Mouse (Mus musculus) erythroblast, embryonic 14.5 days (primary cell): Measurements from ENCODE around the gene Tsga13. TPM values are rescaled to one million over a fixed set of nuclear protein-coding genes. Genes with fewer than 3 reads are reported as not detected.

Source experiments
- H3K27me3 ChIP-seq: 2 replicates; pipeline ENCODE4 v1.6.1; 2012; ENCODE audit warnings: inconsistent platforms; ENCODE audit not compliant: control insufficient read depth
- H3K36me3 ChIP-seq: 2 replicates; pipeline ENCODE4 v1.6.1; 2012; ENCODE audit warnings: mild to moderate bottlenecking, inconsistent platforms; ENCODE audit not compliant: control insufficient read depth
- H3K4me1 ChIP-seq: 2 replicates; pipeline ENCODE4 v1.6.1; 2012; ENCODE audit warnings: inconsistent platforms; ENCODE audit not compliant: control insufficient read depth
- H3K4me3 ChIP-seq: replicated peaks from 2 replicates; pipeline ENCODE3; 2012; ENCODE audit warnings: moderate library complexity, mild to moderate bottlenecking, inconsistent platforms
- H3K9me3 ChIP-seq: 2 replicates; pipeline ENCODE4 v1.6.1; 2012; ENCODE audit warnings: low read length, inconsistent platforms, mixed read lengths; ENCODE audit not compliant: control insufficient read depth
- GATA1 ChIP-seq: IDR thresholded peaks from 2 replicates; pipeline ENCODE4 v1.6.1; 2012; ENCODE audit warnings: low read length, inconsistent platforms, mixed read lengths
- TAL1 ChIP-seq: IDR thresholded peaks from 3 replicates; pipeline ENCODE4 v1.6.1; 2012; ENCODE audit warnings: low read length, inconsistent platforms, mixed read lengths
- polyA plus RNA-seq: library from polyadenylated mRNA; stranded (reverse); fragments of >175 nt; gene quantifications from 2 replicates; pipeline ENCODE4 v1.2.3, GENCODE M21; 2012

Tsga13 gene
- polyA plus RNA-seq, 1 experiment = not detected

GRCm38 (mm10) chr6:30876661-30877060 is 38.7 kb downstream of the Tsga13 start:
- Histone ChIP-seq H3K36me3 (peaks cover 4% of the 10 kb centered on the region; the same call in 1 of the 2 replicates), H3K9me3 (no peaks in the 10 kb centered on the region), H3K27me3 (no peaks in the 10 kb centered on the region), H3K4me1 (no peaks in the 10 kb centered on the region), H3K4me3 (no peak overlapping the region)
- no peak for TF ChIP-seq GATA1
- TF ChIP-seq TAL1 = no peak

- H3K4me1 ChIP-seq = no peaks in the 10 kb centered on the region
- H3K4me3 ChIP-seq = no peak overlapping the region
- no peaks in the 10 kb centered on the region for H3K9me3 ChIP-seq
- no peaks in the 10 kb centered on the region for H3K27me3 ChIP-seq
- H3K36me3 ChIP-seq = no peaks in the 10 kb centered on the region
- no peak for TF ChIP-seq TAL1
- no peak for TF ChIP-seq GATA1
Observed at GRCm38 (mm10) chr6:30866501-30866900, 48.9 kb downstream of the Tsga13 start.

GRCm38 (mm10) chr6:30865031-30865678 is 50.2 kb downstream of the Tsga13 start:
- Histone ChIP-seq H3K36me3 (no peaks in the 10 kb centered on the region), H3K9me3 (no peaks in the 10 kb centered on the region), H3K27me3 (no peaks in the 10 kb centered on the region), H3K4me1 (no peaks in the 10 kb centered on the region), H3K4me3 (no peak overlapping the region)
- no peak for TF ChIP-seq GATA1
- no peak for TF ChIP-seq TAL1

GRCm38 (mm10) chr6:30855956-30856355 is 59.4 kb downstream of the Tsga13 start:
- Histone ChIP-seq H3K9me3 (no peaks in the 10 kb centered on the region), H3K4me1 (no peaks in the 10 kb centered on the region), H3K27me3 (no peaks in the 10 kb centered on the region), H3K36me3 (peaks cover 14% of the 10 kb centered on the region), H3K4me3 (no peak overlapping the region)
- TF ChIP-seq TAL1 (no peak), GATA1 (no peak)

- H3K4me3 ChIP-seq = no peak overlapping the region
- no peak for TF ChIP-seq GATA1
- TF ChIP-seq TAL1 = no peak
- H3K4me1 ChIP-seq = no peaks in the 10 kb centered on the region
- no peaks in the 10 kb centered on the region for H3K9me3 ChIP-seq
- no peaks in the 10 kb centered on the region for H3K27me3 ChIP-seq
- H3K36me3 ChIP-seq = peaks cover 14% of the 10 kb centered on the region
Observed at GRCm38 (mm10) chr6:30855205-30855604, 60.2 kb downstream of the Tsga13 start.

GRCm38 (mm10) chr6:30849818-30850217 is 65.6 kb downstream of the Tsga13 start:
- Histone ChIP-seq H3K4me1 (no peaks in the 10 kb centered on the region), H3K9me3 (no peaks in the 10 kb centered on the region), H3K36me3 (peaks cover 3% of the 10 kb centered on the region; the same call in 1 of the 2 replicates), H3K4me3 (no peak overlapping the region), H3K27me3 (no peaks in the 10 kb centered on the region)
- TF ChIP-seq GATA1 (no peak), TAL1 (no peak)

Other genes with a start within 250 kb of the Tsga13 start
- gene Cep41, start 221.8 kb downstream of the Tsga13 start, polyA plus RNA-seq = 1.3 TPM in 2 replicates
- 0.44 and 0.54 TPM in 2 replicates for gene Mest, start 192.0 kb downstream of the Tsga13 start, polyA plus RNA-seq
- gene Copg2, start 18.8 kb downstream of the Tsga13 start, polyA plus RNA-seq = 0.15 TPM in 2 replicates
- gene Klf14, start 43.5 kb upstream of the Tsga13 start, polyA plus RNA-seq = not detected in 2 replicates